Mouse (Mus musculus) hindbrain, embryonic 15.5 days (tissue): ENCODE measurements around the gene Krtap2-4. TPM values are rescaled to one million over a fixed set of nuclear protein-coding genes. Genes with fewer than 3 reads are reported as not detected.
"Not testable (repeated sequence)": the region's sequence is repeated elsewhere in the genome, so short reads cannot be mapped to it uniquely, and the experiment has no call there.

Experiments
- ATAC-seq: fragments of 200-750 bp; cut with Nextera tagmentation; 2 replicates; pipeline ENCODE4 v1.8.0; 2017; ENCODE audit warnings: low read depth, moderate number of reproducible peaks, moderate TSS enrichment; ENCODE audit not compliant: low FRiP score
- H3K27ac ChIP-seq: fragments of 300-500 bp; sonication (generic); replicated peaks from 2 replicates; pipeline ENCODE4 v1.5.1; 2015; ENCODE audit warnings: mild to moderate bottlenecking, inconsistent platforms
- H3K27me3 ChIP-seq: fragments of 300-500 bp; sonication (generic); 2 replicates; pipeline ENCODE4 v1.6.1; 2015; ENCODE audit warnings: control low read depth, inconsistent platforms
- H3K36me3 ChIP-seq: fragments of 300-500 bp; sonication (generic); 2 replicates; pipeline ENCODE4 v1.6.1; 2015; ENCODE audit warnings: control low read depth, inconsistent platforms
- H3K4me1 ChIP-seq: fragments of 300-500 bp; sonication (generic); replicated peaks from 2 replicates; pipeline ENCODE4 v1.6.1; 2015; ENCODE audit warnings: control low read depth, inconsistent platforms
- H3K4me2 ChIP-seq: fragments of 300-500 bp; sonication (generic); 2 replicates; pipeline ENCODE4 v1.6.1; 2015; ENCODE audit warnings: moderate library complexity, mild to moderate bottlenecking, inconsistent platforms
- H3K4me3 ChIP-seq: fragments of 300-500 bp; sonication (generic); 2 replicates; pipeline ENCODE4 v1.5.1; 2015; ENCODE audit warnings: mild to moderate bottlenecking, inconsistent platforms
- H3K9ac ChIP-seq: fragments of 300-500 bp; sonication (generic); 2 replicates; pipeline ENCODE4 v1.6.1; 2015; ENCODE audit warnings: inconsistent platforms
- H3K9me3 ChIP-seq: fragments of 300-500 bp; sonication (generic); 2 replicates; pipeline ENCODE4 v1.6.1; 2016; ENCODE audit warnings: control low read depth, inconsistent platforms
- WGBS: fragments of 180-500 bp; shearing (Covaris S2); methylation state at CpG from one replicate; pipeline ENCODE4 v1.1.7; 2015; 5-methylcytosine and 5-hydroxymethylcytosine counted together
- polyA plus RNA-seq: library from polyadenylated mRNA; unstranded; fragments of >200 nt; fragmentation: Nextera tagmentation; extraction: Ambion mirVana; gene quantifications from 2 replicates; pipeline ENCODE4 v1.2.1, GENCODE M21; 2015

Gene Krtap2-4
- polyA plus RNA-seq, 1 experiment from 2014 or later: not detected

- H3K4me2 ChIP-seq: no peak overlapping the region
- H3K9me3 ChIP-seq: no peaks in the 10 kb centered on the region
- no peak overlapping the region for H3K27ac ChIP-seq
- ATAC-seq: no peak
- no peak overlapping the region for H3K4me3 ChIP-seq
- H3K4me1 ChIP-seq: no peaks in the 10 kb centered on the region
- 67% methylated on average over 2 of the region's 2 CpGs for whole genome bisulfite sequencing
- H3K36me3 ChIP-seq: no peaks in the 10 kb centered on the region
- H3K9ac ChIP-seq: no peak overlapping the region
- no peaks in the 10 kb centered on the region for H3K27me3 ChIP-seq
These were observed 18.6 kb upstream of the Krtap2-4 start for GRCm38 (mm10) chr11:99633293-99633692.

- Histone ChIP-seq H3K27me3 (no peaks in the 10 kb centered on the region), H3K4me2 (no peak overlapping the region), H3K9me3 (no peaks in the 10 kb centered on the region), H3K36me3 (no peaks in the 10 kb centered on the region), H3K4me1 (no peaks in the 10 kb centered on the region), H3K4me3 (no peak overlapping the region), H3K9ac (no peak overlapping the region), H3K27ac (no peak overlapping the region)
- WGBS: 81% methylated on average over 3 of the region's 3 CpGs
- no peak for ATAC-seq
These were observed 16.2 kb upstream of the Krtap2-4 start for GRCm38 (mm10) chr11:99630890-99631289.

DNA sequence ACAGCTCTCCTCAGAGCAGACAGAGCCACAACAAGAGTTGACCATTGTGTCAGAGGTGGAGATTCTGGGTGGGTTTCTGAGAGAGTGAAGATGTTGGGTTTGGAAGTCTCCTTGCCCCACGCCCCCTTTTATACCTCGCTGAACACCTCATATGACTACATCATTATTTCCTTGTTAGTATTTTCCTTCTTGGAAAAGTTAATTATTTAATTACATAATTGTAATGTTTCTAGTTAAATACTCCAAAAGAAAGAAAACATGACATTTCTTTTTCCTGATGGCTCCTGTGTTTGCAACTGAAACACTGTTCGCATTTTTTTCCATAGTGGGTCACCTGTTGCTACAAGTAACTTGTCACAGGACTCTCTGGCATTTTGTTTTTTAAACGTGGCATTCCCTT is 13.5 kb upstream of the Krtap2-4 start, which contains the start of gene Krtap4-1:
Krtap4-1 (minus strand) TSS at position 101 of the 400 bp plus-strand sequence.
- Histone ChIP-seq H3K4me1 (no peaks in the 10 kb centered on the region), H3K9ac (no peak within 1 kb of the TSS), H3K27ac (no peak within 1 kb of the TSS), H3K27me3 (no peaks in the 10 kb centered on the region), H3K4me3 (no peak within 1 kb of the TSS), H3K36me3 (no peaks in the 10 kb centered on the region), H3K9me3 (no peaks in the 10 kb centered on the region), H3K4me2 (no peak within 1 kb of the TSS)
- ATAC-seq: no peak
- 86% methylated on average over 4 of the region's 4 CpGs for WGBS

DNA sequence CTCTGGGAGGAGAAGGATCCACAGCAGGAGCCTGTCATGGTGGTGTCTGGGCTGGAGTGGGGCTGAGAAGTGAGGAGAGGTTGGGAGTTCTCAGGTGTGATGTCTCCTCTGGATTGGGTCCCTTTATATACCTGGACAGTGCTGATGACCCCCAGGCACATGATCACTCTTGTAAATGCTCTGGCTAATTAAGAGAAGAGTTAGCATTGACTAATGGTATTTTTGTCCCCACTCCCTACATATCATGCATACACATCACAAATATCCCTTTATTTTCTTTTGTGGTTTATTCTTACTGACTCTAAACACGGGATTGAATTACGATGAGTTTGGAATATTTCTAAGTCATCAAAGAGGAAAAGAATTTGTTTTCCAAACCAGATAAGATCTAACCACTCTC is 5.7 kb upstream of the Krtap2-4 start, which contains the start of gene Gm11562:
Gm11562 (minus strand) TSS at position 101 of the 400 bp plus-strand sequence.
- no peaks in the 10 kb centered on the region for H3K27me3 ChIP-seq
- 94% methylated on average over 2 of the region's 2 CpGs for WGBS
- H3K4me2 ChIP-seq: no peak within 1 kb of the TSS
- H3K9ac ChIP-seq: no peak within 1 kb of the TSS
- no peaks in the 10 kb centered on the region for H3K4me1 ChIP-seq
- no peak for ATAC-seq
- no peak within 1 kb of the TSS for H3K4me3 ChIP-seq
- H3K9me3 ChIP-seq: no peaks in the 10 kb centered on the region
- H3K27ac ChIP-seq: no peak within 1 kb of the TSS
- H3K36me3 ChIP-seq: no peaks in the 10 kb centered on the region

DNA sequence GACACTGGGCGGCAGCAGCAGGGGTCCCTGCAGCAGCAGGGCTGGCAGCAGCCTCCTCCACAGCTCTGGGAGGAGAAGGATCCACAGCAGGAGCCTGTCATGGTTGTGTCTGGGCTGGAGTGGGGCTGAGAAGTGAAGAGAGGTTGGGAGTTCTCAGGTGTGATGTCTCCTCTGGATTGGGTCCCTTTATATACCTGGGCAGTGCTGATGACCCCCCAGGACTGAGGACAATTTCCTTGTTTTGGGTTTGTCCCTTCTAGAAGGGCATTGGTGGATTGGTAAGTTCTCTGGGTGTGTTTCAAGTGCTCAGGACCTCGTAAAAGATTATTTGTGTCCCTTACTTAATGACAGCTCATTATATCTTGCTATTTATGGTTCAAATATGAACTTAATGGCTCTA is 4.6 kb downstream of the Krtap2-4 start, which contains the start of gene Gm11937:
Gm11937 (minus strand) TSS at position 101 of the 400 bp plus-strand sequence.
- not testable (repeated sequence) for H3K4me3 ChIP-seq, H3K4me1 ChIP-seq, H3K27ac ChIP-seq, ATAC-seq, H3K9ac ChIP-seq, H3K9me3 ChIP-seq, H3K4me2 ChIP-seq, H3K36me3 ChIP-seq, H3K27me3 ChIP-seq
- WGBS: 79% methylated on average over 1 of the region's 2 CpGs

DNA sequence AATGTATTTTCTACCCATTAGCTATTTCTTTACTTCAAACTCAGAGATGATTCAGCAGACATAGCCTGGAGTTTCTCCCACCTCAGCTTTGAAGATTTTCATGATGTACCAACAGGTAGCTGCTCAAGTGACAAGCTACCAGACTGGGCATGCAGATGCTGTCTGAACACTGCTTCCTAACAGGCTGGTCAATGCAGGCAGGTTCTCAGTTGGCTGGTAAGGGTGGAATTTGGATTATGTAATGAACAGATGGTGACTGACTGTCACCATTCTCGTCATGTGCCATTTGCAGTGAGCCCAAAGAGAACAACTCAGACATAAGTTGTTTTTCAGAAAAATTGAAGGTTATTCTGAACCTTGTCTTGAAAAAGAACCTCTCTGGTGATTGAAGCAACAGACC is 5.5 kb downstream of the Krtap2-4 start:
- Histone ChIP-seq H3K9me3 (no peaks in the 10 kb centered on the region), H3K4me3 (no peak overlapping the region), H3K36me3 (no peaks in the 10 kb centered on the region), H3K9ac (no peak overlapping the region), H3K4me2 (no peak overlapping the region), H3K4me1 (no peaks in the 10 kb centered on the region), H3K27me3 (no peaks in the 10 kb centered on the region), H3K27ac (no peak overlapping the region)
- 68% methylated on average over 1 of the region's 1 CpGs for WGBS
- no peak for ATAC-seq

GRCm38 (mm10) chr11:99603208-99603607 is 11.4 kb downstream of the Krtap2-4 start, which contains the start of gene Gm11938:
Gm11938 (minus strand) TSS chr11:99603308.
- H3K4me2 ChIP-seq, H3K4me1 ChIP-seq, H3K9me3 ChIP-seq, H3K9ac ChIP-seq, H3K27me3 ChIP-seq, H3K4me3 ChIP-seq, H3K36me3 ChIP-seq, ATAC-seq, H3K27ac ChIP-seq: not testable (repeated sequence)
- 88% methylated on average over 1 of the region's 1 CpGs for WGBS

- H3K27ac ChIP-seq, H3K4me3 ChIP-seq, H3K9ac ChIP-seq, ATAC-seq, H3K36me3 ChIP-seq, H3K4me1 ChIP-seq, H3K4me2 ChIP-seq, H3K27me3 ChIP-seq, H3K9me3 ChIP-seq: not testable (repeated sequence)
- 80% methylated on average over 6 of the region's 6 CpGs for WGBS
These were observed 16.9 kb downstream of the Krtap2-4 start, which contains the start of gene Krtap9-3 for GRCm38 (mm10) chr11:99597742-99598141. Krtap9-3 (minus strand) TSS chr11:99598105.

DNA sequence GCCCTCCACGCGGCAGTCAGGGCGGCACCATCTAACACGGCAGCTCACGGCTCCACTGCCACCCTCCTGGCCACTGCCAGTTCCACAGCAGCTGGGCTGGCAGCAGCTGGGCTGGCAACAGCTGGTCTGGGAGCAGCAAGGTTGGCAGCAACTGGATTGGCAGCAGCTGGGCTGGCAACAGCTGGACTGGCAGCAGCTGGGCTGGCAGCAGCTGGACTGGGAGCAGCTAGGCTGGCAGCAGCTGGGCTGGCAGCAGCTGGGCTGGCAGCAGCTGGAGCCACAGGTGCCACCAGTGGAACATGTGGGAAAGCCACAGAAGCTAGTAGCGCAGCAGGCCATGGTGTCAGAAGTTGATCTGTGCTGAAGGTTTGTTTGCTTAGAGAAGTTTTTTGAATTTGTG is 23.7 kb downstream of the Krtap2-4 start, which contains the start of gene Krtap1-3:
Krtap1-3 (minus strand) TSS at position 359 of the 400 bp plus-strand sequence.
- H3K36me3 ChIP-seq: no peaks in the 10 kb centered on the region
- 83% methylated on average over 6 of the region's 6 CpGs for WGBS
- no peak for ATAC-seq
- no peak within 1 kb of the TSS for H3K4me2 ChIP-seq
- H3K27ac ChIP-seq: no peak within 1 kb of the TSS
- no peak within 1 kb of the TSS for H3K4me3 ChIP-seq
- H3K9me3 ChIP-seq: no peaks in the 10 kb centered on the region
- no peaks in the 10 kb centered on the region for H3K27me3 ChIP-seq
- no peak within 1 kb of the TSS for H3K9ac ChIP-seq
- H3K4me1 ChIP-seq: no peaks in the 10 kb centered on the region

- 87% methylated on average over 7 of the region's 7 CpGs for WGBS
- H3K9me3 ChIP-seq: no peaks in the 10 kb centered on the region
These were observed 29.6 kb downstream of the Krtap2-4 start for GRCm38 (mm10) chr11:99585096-99585495.

DNA sequence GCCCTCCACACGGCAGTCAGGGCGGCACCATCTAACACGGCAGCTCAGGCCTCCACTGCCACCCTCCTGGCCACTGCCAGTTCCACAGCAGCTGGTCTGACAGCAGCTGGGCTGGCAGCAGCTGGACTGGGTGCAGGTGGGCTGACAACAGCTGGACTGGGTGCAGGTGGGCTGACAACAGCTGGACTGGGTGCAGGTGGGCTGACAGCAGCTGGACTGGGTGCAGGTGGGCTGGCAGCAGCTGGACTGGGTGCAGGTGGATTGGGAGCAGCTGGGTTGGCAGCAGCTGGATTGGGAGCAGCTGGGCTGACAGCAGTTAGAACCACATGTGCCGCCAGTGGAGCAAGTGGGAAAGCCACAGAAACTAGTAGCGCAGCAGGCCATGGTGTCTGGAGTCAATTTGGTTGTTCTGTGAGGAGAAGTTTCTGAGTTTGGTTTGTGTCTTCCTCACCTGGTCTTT is 31.4 kb downstream of the Krtap2-4 start, which contains the start of gene Krtap1-4:
Krtap1-4 (minus strand) TSS at position 410 of the 460 bp plus-strand sequence.
- ATAC-seq: no peak
- H3K4me2 ChIP-seq: no peak within 1 kb of the TSS
- no peaks in the 10 kb centered on the region for H3K36me3 ChIP-seq
- no peaks in the 10 kb centered on the region for H3K4me1 ChIP-seq
- H3K9me3 ChIP-seq: no peaks in the 10 kb centered on the region
- no peak within 1 kb of the TSS for H3K27ac ChIP-seq
- WGBS: 84% methylated on average over 5 of the region's 5 CpGs
- no peak within 1 kb of the TSS for H3K9ac ChIP-seq
- no peak within 1 kb of the TSS for H3K4me3 ChIP-seq
- no peaks in the 10 kb centered on the region for H3K27me3 ChIP-seq

More at GRCm38 (mm10) chr11:99585096-99585495, 29.6 kb downstream of the Krtap2-4 start:
- no peak overlapping the region for H3K27ac ChIP-seq
- H3K4me3 ChIP-seq: no peak overlapping the region
- H3K4me1 ChIP-seq: no peaks in the 10 kb centered on the region
- H3K27me3 ChIP-seq: no peaks in the 10 kb centered on the region
- no peaks in the 10 kb centered on the region for H3K36me3 ChIP-seq
- no peak overlapping the region for H3K4me2 ChIP-seq
- no peak overlapping the region for H3K9ac ChIP-seq
- ATAC-seq: no peak

- no peaks in the 10 kb centered on the region for H3K27me3 ChIP-seq
- no peaks in the 10 kb centered on the region for H3K36me3 ChIP-seq
- H3K4me2 ChIP-seq: no peak overlapping the region
- H3K27ac ChIP-seq: no peak overlapping the region
- no peak overlapping the region for H3K4me3 ChIP-seq
- H3K4me1 ChIP-seq: no peaks in the 10 kb centered on the region
- H3K9ac ChIP-seq: no peak overlapping the region
- 87% methylated on average over 6 of the region's 6 CpGs for WGBS
- no peaks in the 10 kb centered on the region for H3K9me3 ChIP-seq
- ATAC-seq: no peak
These were observed 33.1 kb downstream of the Krtap2-4 start for GRCm38 (mm10) chr11:99581564-99581963.

GRCm38 (mm10) chr11:99581051-99581450 is 33.6 kb downstream of the Krtap2-4 start:
- no peak overlapping the region for H3K4me3 ChIP-seq
- H3K4me1 ChIP-seq: no peaks in the 10 kb centered on the region
- no peak overlapping the region for H3K9ac ChIP-seq
- 92% methylated on average over 5 of the region's 5 CpGs for WGBS
- H3K36me3 ChIP-seq: no peaks in the 10 kb centered on the region
- no peak for ATAC-seq
- H3K4me2 ChIP-seq: no peak overlapping the region
- H3K9me3 ChIP-seq: no peaks in the 10 kb centered on the region
- no peak overlapping the region for H3K27ac ChIP-seq
- H3K27me3 ChIP-seq: no peaks in the 10 kb centered on the region
